Mouse (Mus musculus) midbrain, embryonic 12.5 days (tissue): ENCODE data around the gene Hdx. TPM values are rescaled to one million over a fixed set of nuclear protein-coding genes. Genes with fewer than 3 reads are reported as not detected.
A peak's percentile ranks its signal among the peaks of the same experiment; 100 is the strongest.

Source experiments
- ATAC-seq: fragments of 200-750 bp; cut with Nextera tagmentation; 2 replicates; pipeline ENCODE4 v1.8.0; 2017; ENCODE audit warnings: low read depth, moderate TSS enrichment, moderate library complexity; ENCODE audit not compliant: low FRiP score
- H3K27ac ChIP-seq: fragments of 300-500 bp; sonication (generic); replicated peaks from 2 replicates; pipeline ENCODE4 v1.5.1; 2016; ENCODE audit warnings: mild to moderate bottlenecking
- H3K27me3 ChIP-seq: fragments of 300-500 bp; sonication (generic); 2 replicates; pipeline ENCODE4 v1.6.1; 2016; ENCODE audit warnings: mild to moderate bottlenecking
- H3K36me3 ChIP-seq: fragments of 300-500 bp; sonication (generic); 2 replicates; pipeline ENCODE4 v1.6.1; 2016
- H3K4me1 ChIP-seq: fragments of 300-500 bp; sonication (generic); 2 replicates; pipeline ENCODE4 v1.6.1; 2016
- H3K4me2 ChIP-seq: fragments of 300-500 bp; sonication (generic); replicated peaks from 2 replicates; pipeline ENCODE4 v1.6.1; 2016; ENCODE audit warnings: mild to moderate bottlenecking, moderate library complexity
- H3K4me3 ChIP-seq: fragments of 300-500 bp; sonication (generic); 2 replicates; pipeline ENCODE4 v1.5.1; 2016; ENCODE audit warnings: mild to moderate bottlenecking
- H3K9ac ChIP-seq: fragments of 300-500 bp; sonication (generic); replicated peaks from 2 replicates; pipeline ENCODE4 v1.6.1; 2016; ENCODE audit warnings: mild to moderate bottlenecking, moderate library complexity
- H3K9me3 ChIP-seq: fragments of 300-500 bp; sonication (generic); 2 replicates; pipeline ENCODE4 v1.6.1; 2016; ENCODE audit warnings: mild to moderate bottlenecking
- WGBS: fragments of 180-500 bp; shearing (Covaris S2); methylation state at CpG from one replicate; pipeline ENCODE4 v1.1.7; 2016; 5-methylcytosine and 5-hydroxymethylcytosine counted together
- polyA plus RNA-seq: library from polyadenylated mRNA; unstranded; fragments of >200 nt; fragmentation: Nextera tagmentation; extraction: Ambion mirVana; gene quantifications from 2 replicates; pipeline ENCODE4 v1.2.1, GENCODE M21; 2016

The Hdx gene
- 2.2 and 2.3 TPM in 2 replicates for polyA plus RNA-seq

- no peaks in the 10 kb centered on the region for H3K27me3 ChIP-seq
- no peaks in the 10 kb centered on the region for H3K36me3 ChIP-seq
- 28% methylated on average over 26 of the region's 26 CpGs for WGBS
- ATAC-seq: peak; percentile 98
- H3K4me2 ChIP-seq: peak within 1 kb of the TSS; percentile 45
- H3K9me3 ChIP-seq: no peaks in the 10 kb centered on the region
- H3K4me3 ChIP-seq: peak within 1 kb of the TSS; percentile 50
- peak within 1 kb of the TSS; percentile 76 for H3K27ac ChIP-seq
- H3K9ac ChIP-seq: peak within 1 kb of the TSS; percentile 43; the same call in 1 of the 2 replicates
- no peaks in the 10 kb centered on the region for H3K4me1 ChIP-seq
These were observed at the start of gene Hdx for GRCm38 (mm10) chrX:111696356-111697282. Hdx (minus strand) TSS chrX:111697079.

- no peaks in the 10 kb centered on the region for H3K27me3 ChIP-seq
- no peak overlapping the region for H3K4me3 ChIP-seq
- H3K9me3 ChIP-seq: no peaks in the 10 kb centered on the region
- H3K4me1 ChIP-seq: no peaks in the 10 kb centered on the region
- 60% methylated on average over 3 of the region's 3 CpGs for WGBS
- no peak for ATAC-seq
- H3K4me2 ChIP-seq: no peak overlapping the region
- no peak overlapping the region for H3K9ac ChIP-seq
- H3K27ac ChIP-seq: no peak overlapping the region
- H3K36me3 ChIP-seq: no peaks in the 10 kb centered on the region
These were observed 11.2 kb downstream of the Hdx start for GRCm38 (mm10) chrX:111685665-111686064.

GRCm38 (mm10) chrX:111671685-111672084 lies 25.2 kb downstream of the Hdx start:
- Histone ChIP-seq H3K4me1 (no peaks in the 10 kb centered on the region), H3K27ac (no peak overlapping the region), H3K4me3 (no peak overlapping the region), H3K9ac (no peak overlapping the region), H3K36me3 (no peaks in the 10 kb centered on the region), H3K9me3 (no peaks in the 10 kb centered on the region), H3K4me2 (no peak overlapping the region), H3K27me3 (no peaks in the 10 kb centered on the region)
- peak; percentile 49; the same call in 1 of the 2 replicates for ATAC-seq
- WGBS: 69% methylated on average over 3 of the region's 3 CpGs

- no peak for ATAC-seq
- no peak overlapping the region for H3K9ac ChIP-seq
- H3K4me3 ChIP-seq: no peak overlapping the region
- no peaks in the 10 kb centered on the region for H3K27me3 ChIP-seq
- 84% methylated on average over 5 of the region's 5 CpGs for WGBS
- H3K36me3 ChIP-seq: no peaks in the 10 kb centered on the region
- no peaks in the 10 kb centered on the region for H3K4me1 ChIP-seq
- no peaks in the 10 kb centered on the region for H3K9me3 ChIP-seq
- no peak overlapping the region for H3K27ac ChIP-seq
- H3K4me2 ChIP-seq: no peak overlapping the region
These were observed 36.5 kb downstream of the Hdx start for GRCm38 (mm10) chrX:111660381-111660780.

- H3K4me2 ChIP-seq: no peak overlapping the region
- no peaks in the 10 kb centered on the region for H3K27me3 ChIP-seq
- no peaks in the 10 kb centered on the region for H3K9me3 ChIP-seq
- no peak overlapping the region for H3K9ac ChIP-seq
- H3K4me1 ChIP-seq: no peaks in the 10 kb centered on the region
- H3K4me3 ChIP-seq: no peak overlapping the region
- H3K36me3 ChIP-seq: no peaks in the 10 kb centered on the region
- 90% methylated on average over 4 of the region's 4 CpGs for WGBS
- no peak overlapping the region for H3K27ac ChIP-seq
- ATAC-seq: no peak
These were observed 38.2 kb downstream of the Hdx start for GRCm38 (mm10) chrX:111658671-111659070.

- H3K9ac ChIP-seq: no peak overlapping the region
- H3K9me3 ChIP-seq: no peaks in the 10 kb centered on the region
- 86% methylated on average over 4 of the region's 4 CpGs for WGBS
- no peaks in the 10 kb centered on the region for H3K27me3 ChIP-seq
- no peak overlapping the region for H3K4me3 ChIP-seq
- ATAC-seq: no peak
- no peaks in the 10 kb centered on the region for H3K4me1 ChIP-seq
- H3K4me2 ChIP-seq: no peak overlapping the region
- no peak overlapping the region for H3K27ac ChIP-seq
- H3K36me3 ChIP-seq: no peaks in the 10 kb centered on the region
These were observed 51.9 kb downstream of the Hdx start for GRCm38 (mm10) chrX:111644945-111645344.

- 88% methylated on average over 5 of the region's 5 CpGs for WGBS
- H3K4me1 ChIP-seq: no peaks in the 10 kb centered on the region
- no peak overlapping the region for H3K4me2 ChIP-seq
- H3K27me3 ChIP-seq: no peaks in the 10 kb centered on the region
- H3K9me3 ChIP-seq: no peaks in the 10 kb centered on the region
- no peak overlapping the region for H3K4me3 ChIP-seq
- no peaks in the 10 kb centered on the region for H3K36me3 ChIP-seq
- H3K9ac ChIP-seq: no peak overlapping the region
- no peak for ATAC-seq
- H3K27ac ChIP-seq: no peak overlapping the region
These were observed 56.3 kb downstream of the Hdx start for GRCm38 (mm10) chrX:111640616-111641015.

- H3K36me3 ChIP-seq: no peaks in the 10 kb centered on the region
- no peak overlapping the region for H3K27ac ChIP-seq
- H3K9me3 ChIP-seq: no peaks in the 10 kb centered on the region
- no peak for ATAC-seq
- H3K4me2 ChIP-seq: no peak overlapping the region
- H3K4me1 ChIP-seq: no peaks in the 10 kb centered on the region
- WGBS: 73% methylated on average over 2 of the region's 2 CpGs
- no peaks in the 10 kb centered on the region for H3K27me3 ChIP-seq
- H3K9ac ChIP-seq: no peak overlapping the region
- H3K4me3 ChIP-seq: no peak overlapping the region
These were observed 99.2 kb downstream of the Hdx start for GRCm38 (mm10) chrX:111597631-111598161.

- Histone ChIP-seq H3K4me2 (no peak overlapping the region), H3K4me3 (no peak overlapping the region)
These were observed 109.3 kb downstream of the Hdx start for GRCm38 (mm10) chrX:111587616-111588015.

GRCm38 (mm10) chrX:111577044-111577443 lies 119.8 kb downstream of the Hdx start:
- H3K36me3 ChIP-seq: no peaks in the 10 kb centered on the region
- ATAC-seq: no peak
- H3K27ac ChIP-seq: no peak overlapping the region
- H3K4me3 ChIP-seq: no peak overlapping the region
- WGBS: 86% methylated on average over 2 of the region's 2 CpGs
- no peaks in the 10 kb centered on the region for H3K9me3 ChIP-seq
- no peaks in the 10 kb centered on the region for H3K27me3 ChIP-seq
- H3K4me2 ChIP-seq: no peak overlapping the region
- H3K4me1 ChIP-seq: no peaks in the 10 kb centered on the region
- H3K9ac ChIP-seq: no peak overlapping the region

More at GRCm38 (mm10) chrX:111587616-111588015, 109.3 kb downstream of the Hdx start:
- H3K27me3 ChIP-seq: no peaks in the 10 kb centered on the region
- H3K36me3 ChIP-seq: no peaks in the 10 kb centered on the region
- no peaks in the 10 kb centered on the region for H3K4me1 ChIP-seq
- WGBS: 71% methylated on average over 4 of the region's 4 CpGs
- H3K27ac ChIP-seq: no peak overlapping the region
- H3K9ac ChIP-seq: no peak overlapping the region
- H3K9me3 ChIP-seq: no peaks in the 10 kb centered on the region
- no peak for ATAC-seq

GRCm38 (mm10) chrX:111537859-111538258 lies 159.0 kb downstream of the Hdx start, which contains the start of gene Rps6ka6:
Rps6ka6 (minus strand) TSS chrX:111537959.
- Histone ChIP-seq H3K4me1 (no peaks in the 10 kb centered on the region), H3K9me3 (no peaks in the 10 kb centered on the region), H3K36me3 (no peaks in the 10 kb centered on the region), H3K4me2 (no peak within 1 kb of the TSS), H3K9ac (no peak within 1 kb of the TSS), H3K27ac (no peak within 1 kb of the TSS), H3K27me3 (no peaks in the 10 kb centered on the region), H3K4me3 (no peak within 1 kb of the TSS)
- ATAC-seq: no peak
- WGBS: 77% methylated on average over 10 of the region's 10 CpGs
